Mouse (Mus musculus) frontal cortex, adult 2 months (tissue): ENCODE measurements around the gene Ppm1l. TPM values are rescaled to one million over a fixed set of nuclear protein-coding genes. Genes with fewer than 3 reads are reported as not detected.

Experiments
- DNase-seq, 2 experiments: peaks; one replicate each; pipeline ENCODE4 v3.0.0; 2022; ENCODE audit warnings: low spot score in 1 of 2; ENCODE audit errors: extremely low spot score in 1 of 2
- polyA plus RNA-seq: library from polyadenylated mRNA; depleted of rRNA; stranded (reverse); fragments of >200 nt; gene quantifications from 2 replicates; pipeline ENCODE4 v1.2.3, GENCODE M21; 2012

Gene Ppm1l
- polyA plus RNA-seq, 1 experiment = 32.2 TPM

DNA sequence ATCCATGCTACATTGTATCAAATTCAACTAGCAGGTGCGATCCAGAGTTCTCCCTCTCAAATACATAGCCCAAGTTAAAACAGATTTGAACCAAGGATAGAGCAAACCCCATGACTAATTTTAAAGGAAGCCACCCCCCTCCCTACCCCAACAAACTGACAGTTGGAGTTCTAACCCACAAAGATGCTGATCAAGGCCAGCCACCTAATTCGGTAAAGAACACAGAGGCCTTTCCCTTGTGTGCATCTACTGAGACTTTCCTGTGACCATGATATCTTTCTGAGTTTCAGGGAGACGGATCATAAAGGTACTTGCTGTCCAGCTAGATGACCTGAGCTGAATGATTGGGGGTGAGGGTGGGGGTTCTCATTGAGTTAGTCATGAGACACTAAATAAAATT lies 168.7 kb downstream of the Ppm1l start:
- DNase-seq = no peak

DNA sequence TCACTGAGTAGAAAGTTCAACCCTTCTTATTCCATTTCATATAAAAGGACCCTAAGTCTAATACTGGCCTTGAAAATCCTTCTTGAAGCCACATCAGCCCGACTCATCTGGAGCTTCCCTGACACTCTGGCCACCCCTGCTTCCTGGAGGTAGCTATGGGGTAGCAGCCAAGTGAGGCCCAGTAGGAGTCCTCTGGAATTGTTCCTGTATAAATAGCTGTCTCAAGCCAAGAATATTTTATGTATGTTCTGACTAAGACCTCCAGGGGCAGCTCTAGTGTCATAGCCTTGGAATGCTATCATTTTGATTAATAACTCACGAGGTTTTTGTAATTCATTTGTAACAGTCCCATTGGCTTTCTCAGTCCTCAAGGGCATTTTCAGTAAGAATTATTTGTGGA lies 169.1 kb downstream of the Ppm1l start:
- DNase-seq = no peak

DNA sequence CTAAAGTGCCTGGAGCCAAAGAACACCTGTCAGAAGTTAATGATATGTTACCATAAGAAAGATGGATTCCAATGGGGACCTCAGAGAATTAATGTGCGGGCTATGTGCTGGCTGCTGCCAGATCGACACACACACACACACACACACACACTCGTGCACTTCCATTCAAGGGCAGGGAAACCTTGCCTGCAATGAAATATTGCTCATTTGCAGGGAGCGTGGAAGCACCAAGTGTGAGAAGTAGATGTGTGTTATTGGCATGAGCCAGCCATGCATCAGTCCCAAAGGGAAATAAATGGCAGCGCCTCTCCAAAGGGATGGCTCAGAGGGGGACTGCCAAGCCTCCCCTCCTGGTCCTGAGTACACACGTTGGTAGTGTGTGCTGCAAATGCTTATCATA lies 170.8 kb downstream of the Ppm1l start:
- no peak for DNase-seq

DNA sequence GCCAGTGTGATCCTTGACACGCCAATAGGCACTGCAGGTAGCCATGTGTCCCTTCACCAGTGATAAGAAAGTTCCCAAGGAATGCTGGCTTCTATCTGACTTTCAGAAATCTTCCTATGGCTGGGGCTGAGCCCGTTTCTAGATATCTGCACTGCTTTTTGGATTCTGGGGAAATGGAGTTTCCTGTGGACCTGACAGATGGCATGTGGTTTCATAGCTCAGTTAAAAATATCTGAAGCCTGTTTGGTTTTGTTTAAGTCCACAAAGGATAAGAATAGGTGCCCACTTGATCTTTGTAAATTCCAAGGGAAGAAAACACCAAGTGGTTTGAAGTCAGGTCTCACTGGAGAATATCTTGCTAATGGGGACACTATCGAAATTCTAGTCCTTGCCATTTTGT lies 173.0 kb downstream of the Ppm1l start:
- no peak for DNase-seq

DNA sequence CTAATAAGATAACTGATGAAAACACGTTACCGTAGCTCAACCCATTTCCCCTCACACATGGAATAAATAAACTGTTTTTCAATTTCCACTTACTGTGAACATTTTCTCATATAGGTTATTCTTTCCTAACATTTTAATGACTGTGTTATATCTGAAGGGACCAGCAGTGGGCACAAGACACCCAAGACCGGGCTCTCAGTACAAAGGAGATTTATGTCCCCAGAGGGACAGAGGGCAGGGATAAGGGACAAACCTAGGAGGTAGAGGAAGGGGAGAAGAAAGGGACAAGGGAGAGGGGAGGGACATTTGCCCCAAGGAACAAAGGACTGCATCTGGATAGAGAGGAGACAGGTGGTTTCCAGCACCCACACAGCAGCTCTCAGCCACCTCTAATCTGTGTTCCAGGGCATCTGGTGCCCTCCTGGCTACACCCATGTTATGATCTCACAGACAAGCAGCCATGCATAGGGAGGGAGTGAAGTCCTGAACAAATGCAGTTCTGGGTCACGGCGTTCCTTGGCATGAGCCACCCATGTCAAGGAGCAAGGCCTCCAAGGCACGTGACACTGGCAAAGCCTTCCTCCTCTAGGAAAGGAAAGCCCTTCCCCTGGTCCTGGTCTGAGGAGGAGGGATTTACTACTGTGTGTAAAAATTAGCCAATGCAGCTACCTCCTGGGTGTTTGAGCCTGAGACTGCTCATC lies 174.5 kb downstream of the Ppm1l start:
- DNase-seq = no peak

DNA sequence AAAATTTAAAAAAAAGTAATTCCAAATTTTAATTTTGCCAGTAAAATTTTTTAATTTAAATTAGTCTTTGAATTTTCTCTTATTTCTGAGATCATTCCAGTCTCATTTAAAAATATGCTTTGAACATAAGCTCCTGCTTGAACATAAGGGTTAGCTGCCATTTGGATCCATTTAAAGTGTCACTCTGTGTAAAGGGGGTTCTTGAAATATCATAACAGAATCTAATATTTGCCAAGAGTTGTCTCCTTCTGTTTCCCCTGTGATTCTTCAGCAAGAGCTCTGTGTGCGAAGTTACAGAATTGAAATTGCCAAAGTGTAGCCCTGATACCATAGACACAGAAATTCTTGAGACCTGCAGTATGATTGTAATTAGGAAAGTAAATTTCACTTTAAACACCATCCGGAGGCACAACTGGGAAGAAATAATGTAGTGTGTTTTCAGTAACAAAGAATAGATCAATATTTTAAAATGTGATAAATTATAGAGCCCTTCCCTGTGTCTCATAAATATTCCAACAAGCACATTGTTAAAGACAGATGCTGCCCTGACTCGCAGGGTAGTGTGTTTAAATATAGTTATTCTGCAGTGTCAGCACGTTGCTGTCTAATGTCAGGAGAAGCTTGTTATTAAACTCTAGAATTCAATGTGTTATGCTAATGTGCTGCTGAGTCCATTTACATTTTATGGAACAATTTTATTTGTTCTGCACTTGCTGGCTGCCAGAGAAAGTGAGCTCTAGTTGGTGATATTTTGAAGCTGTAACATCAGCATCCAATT lies 177.8 kb downstream of the Ppm1l start:
- DNase-seq = no peak

DNA sequence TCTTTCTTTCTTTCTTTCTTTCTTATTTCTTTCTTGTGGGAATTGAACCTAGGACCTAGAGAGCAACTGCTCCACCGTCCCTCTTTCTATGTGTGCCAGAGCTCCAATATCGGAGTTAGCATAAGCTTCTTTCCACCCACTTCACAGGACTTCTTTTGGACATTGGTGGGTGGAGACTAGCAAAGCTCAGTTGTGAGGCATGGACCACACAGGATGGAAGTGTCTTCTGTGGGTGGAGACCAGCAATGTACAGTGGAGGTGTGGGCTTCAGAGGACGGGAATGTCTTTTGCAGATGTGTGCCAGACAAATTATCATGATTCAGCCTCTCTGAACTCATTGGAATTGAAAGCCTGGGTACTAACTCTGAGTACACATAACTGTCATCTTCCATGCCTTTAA lies 180.5 kb downstream of the Ppm1l start:
- peak; percentile 44 to 58 for DNase-seq

DNA sequence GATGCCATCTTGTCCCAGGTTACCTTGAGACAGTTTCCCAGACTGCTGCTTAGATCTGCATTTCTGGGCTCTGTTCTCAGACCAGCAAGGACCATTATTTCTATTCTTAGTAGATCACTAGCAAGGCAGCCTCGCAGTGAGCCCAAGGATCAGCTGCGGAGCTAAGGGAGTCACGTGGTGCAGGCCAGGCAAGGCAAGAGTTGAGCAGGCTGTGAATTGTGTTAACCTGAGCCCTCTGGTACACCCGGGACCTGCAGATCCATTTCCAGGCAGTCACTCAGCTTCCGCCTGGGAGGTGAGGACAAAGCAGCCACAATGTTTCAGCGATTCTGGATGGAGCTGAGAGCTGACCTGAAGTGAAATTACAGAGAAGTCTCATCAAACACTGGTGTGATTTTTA lies 185.3 kb downstream of the Ppm1l start:
- DNase-seq = no peak

DNA sequence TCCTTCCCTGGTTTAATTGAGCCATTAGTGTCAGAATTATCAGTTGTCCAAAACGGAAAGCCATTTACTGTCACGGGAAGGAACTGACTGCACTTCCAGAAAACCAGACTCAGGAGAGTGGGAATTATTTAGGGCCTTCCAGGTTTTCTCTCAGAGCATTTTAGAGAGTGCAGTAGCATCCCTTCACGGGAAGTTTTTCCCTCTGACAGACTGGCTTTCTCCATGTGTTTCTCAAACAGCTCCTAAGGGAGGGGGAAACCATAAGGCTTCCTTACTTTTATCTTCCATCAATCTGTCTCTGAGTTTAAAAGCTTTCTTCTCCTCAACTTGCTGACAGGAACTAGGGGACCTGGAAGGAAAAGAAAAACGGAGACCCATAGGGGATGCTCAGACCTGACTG lies 185.9 kb downstream of the Ppm1l start:
- no peak for DNase-seq

DNA sequence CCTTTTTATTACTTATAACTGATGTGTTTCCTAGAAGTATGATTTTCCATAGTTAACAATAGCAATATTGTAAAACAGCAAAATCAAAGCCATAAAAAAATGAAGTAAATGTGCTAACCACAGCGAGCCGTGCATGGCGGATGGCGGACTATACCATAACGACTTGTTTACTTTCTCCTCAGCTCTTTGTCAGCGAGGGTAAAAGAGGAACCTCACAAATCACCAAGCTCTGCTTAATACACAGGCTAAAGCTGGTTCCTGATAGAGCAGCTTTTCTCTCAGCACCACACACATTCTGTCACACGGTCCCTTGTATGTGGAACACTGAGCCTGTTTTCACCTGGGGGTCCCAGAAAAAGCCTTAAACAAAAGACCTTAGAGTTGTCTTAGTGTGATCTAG lies 188.4 kb downstream of the Ppm1l start:
- no peak for DNase-seq

DNA sequence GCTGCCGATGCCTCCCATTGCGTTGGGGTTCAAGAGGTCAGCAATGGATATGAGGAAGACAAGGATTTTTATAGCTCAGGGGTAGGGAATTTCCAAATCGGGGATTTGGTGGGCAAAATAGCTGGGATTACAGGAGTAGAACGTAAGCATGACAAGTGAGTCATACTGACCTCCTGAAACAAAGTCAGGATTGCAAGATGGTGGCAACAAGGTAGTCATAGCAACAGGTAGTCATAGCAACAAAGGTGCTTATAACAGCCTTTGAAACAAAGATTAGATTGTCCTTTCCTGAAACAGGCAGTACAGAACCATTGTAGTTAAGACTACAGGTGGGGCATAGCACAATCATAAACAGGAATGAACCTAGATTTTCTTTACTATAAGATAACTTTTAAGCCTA lies 189.7 kb downstream of the Ppm1l start:
- no peak for DNase-seq

DNA sequence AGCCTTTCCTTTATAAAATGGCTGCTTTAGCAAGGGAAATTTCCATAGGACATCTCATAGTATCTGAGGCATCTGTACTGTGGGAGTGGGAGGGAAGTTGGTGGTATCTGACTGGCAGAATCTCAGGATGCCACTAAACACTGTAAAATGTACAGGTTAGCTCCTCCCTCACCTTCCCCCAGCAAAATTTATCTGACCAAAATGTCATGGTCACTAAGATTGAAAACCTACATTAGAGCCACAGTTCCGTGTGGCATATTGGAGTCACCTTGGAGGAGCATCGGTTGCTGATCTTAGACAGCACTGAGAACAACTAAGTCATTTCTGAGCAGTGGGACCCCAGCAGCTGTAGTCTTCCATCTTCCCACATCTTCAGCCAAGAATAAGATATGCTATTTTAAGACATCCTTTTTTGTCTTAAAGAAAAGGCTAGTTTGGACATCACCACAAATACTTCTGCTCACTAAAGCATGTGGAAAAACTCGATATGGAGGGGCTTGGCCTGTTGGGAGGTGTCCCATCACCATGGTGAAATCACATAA lies 192.8 kb downstream of the Ppm1l start:
- DNase-seq = no peak

DNA sequence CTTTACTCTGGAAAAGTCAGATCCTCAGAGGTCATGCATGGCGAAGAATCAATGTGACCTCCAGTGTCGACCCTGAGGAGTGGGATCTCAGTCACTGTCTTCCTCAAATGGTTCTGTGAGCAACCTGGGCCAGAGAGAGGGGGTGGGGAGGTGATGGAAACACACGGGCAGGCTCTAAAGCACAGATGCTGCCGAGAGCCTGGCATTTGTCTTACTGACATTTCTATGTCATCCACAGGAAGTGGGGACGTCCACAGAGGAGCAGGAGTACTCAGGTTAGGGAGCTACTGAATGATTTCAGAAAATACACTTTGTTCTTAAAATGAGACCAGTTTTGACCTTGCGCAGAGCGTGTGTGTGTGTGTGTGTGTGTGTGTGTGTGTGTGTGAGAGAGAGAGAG lies 195.2 kb downstream of the Ppm1l start:
- no peak for DNase-seq

DNA sequence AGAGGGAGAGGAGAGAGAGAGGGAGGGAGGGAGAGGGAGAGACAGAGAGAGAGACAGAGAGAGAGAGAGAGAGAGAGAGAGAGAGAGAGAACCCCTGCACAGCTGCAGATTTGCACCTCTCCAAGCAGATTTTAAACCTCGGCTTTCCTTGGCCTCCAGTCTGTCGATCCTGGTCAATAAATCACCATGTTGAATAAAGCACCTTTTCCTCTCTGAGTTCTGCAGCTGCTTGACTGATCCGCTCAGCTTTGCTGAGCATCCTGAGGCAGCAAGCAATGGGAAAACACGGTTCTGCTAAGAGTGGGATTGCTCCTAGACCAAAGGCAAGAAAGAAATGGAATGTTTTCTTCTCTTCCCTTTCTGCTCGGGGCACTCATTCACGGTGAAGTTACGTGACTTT lies 195.7 kb downstream of the Ppm1l start:
- DNase-seq = no peak

DNA sequence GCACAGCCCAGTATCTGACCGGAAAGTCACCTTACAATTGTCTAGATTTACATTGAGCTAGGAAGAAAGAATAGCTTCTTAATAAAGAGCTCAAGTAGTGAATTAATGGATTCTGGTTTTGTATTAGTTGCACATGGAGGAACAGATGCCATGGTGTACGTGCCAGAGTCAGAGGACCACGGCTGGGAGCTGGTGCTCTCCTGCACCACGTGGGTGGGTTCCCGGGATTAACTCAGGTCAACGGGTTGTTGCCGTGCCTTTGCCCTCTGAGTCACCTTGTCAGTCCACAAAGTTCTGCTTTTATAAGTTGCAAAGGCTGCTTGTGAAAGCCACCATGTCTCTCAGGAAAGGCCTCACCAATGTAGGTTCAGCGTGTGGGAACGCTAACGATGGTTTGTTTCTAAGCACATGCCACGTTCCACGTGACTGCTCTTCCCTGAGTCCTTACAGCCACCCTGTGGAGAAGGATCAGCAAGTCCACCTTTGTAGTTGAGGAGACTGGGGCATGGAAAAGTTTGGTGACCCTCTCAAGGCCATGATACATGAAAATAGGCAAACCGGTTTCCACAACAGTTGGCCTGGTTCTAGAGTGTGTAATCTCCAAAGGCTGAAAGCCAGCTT lies 199.2 kb downstream of the Ppm1l start:
- DNase-seq = no peak

DNA sequence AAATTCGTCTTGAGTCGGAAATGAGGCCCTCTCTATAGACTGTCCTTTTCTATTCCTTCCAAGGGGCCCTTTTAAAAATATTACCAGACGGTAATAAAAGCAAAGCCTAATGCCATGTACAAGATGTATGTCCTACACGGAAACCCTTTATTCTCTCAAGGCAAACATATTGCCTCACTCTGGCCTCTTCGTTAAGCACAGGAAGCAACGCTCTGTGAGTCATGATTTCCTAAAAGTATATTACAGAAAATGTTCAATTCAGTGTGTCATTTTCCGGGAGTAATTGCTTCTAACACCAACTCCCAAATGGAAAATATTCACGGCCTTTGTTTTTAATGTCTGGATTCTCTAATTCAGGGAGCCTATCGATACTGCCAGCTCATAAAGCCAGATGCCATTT lies 202.5 kb downstream of the Ppm1l start:
- no peak for DNase-seq

DNA sequence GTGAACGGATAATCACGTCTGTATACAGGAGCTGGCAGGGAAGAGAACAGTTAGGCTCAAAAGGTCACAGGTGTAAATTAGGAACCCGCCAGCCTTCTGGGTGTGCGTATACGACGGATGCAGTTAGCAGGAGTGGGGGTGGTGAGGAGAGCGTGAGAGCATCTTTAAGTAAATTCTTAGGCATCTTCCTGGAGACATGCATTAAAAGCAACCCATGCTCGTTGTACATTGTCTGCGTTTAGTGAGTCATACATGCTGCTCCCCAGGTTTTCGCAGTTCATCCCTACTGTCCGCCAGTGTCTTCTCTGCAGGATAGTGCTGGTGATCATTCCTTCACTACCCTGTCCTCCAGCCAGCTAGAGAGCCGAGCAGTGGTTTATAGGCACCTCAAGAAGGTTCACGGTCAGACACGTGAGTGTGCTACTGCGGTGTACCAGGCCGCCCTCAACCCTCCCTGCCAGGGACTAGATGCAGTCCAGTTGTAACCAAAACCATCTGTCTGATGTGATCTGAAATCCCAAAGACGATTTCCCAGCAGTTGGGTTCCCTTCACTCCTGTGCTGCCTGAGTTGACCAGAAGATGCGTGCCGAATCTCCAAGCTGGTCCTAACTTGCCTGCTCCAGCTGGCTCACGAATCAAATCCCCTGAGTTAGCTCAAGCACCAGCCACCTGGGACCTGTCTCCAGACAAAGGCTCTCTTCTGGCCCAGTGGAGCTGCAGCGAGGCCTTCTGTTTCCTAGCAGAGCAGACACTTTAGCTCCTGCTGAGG lies 203.3 kb downstream of the Ppm1l start:
- no peak for DNase-seq

DNA sequence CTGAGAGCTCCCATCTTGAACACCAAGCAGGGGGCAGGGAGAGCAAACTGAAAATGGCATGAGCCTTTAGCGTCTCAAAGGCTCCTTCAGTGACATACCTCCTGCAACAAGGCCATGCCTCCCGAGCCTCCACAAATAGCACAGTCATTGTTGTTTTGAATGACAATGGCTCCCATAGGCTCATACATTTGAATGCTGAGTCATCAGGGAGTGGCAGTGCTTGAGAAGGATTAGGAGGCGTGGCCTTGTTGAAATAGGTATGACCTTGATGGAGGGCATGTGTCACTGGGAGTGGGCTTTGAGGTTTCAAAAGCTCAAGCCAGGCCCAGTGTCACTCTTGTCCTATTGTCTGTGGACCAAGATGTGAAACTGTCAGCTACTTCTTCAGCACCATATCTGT lies 205.6 kb downstream of the Ppm1l start:
- DNase-seq = no peak

DNA sequence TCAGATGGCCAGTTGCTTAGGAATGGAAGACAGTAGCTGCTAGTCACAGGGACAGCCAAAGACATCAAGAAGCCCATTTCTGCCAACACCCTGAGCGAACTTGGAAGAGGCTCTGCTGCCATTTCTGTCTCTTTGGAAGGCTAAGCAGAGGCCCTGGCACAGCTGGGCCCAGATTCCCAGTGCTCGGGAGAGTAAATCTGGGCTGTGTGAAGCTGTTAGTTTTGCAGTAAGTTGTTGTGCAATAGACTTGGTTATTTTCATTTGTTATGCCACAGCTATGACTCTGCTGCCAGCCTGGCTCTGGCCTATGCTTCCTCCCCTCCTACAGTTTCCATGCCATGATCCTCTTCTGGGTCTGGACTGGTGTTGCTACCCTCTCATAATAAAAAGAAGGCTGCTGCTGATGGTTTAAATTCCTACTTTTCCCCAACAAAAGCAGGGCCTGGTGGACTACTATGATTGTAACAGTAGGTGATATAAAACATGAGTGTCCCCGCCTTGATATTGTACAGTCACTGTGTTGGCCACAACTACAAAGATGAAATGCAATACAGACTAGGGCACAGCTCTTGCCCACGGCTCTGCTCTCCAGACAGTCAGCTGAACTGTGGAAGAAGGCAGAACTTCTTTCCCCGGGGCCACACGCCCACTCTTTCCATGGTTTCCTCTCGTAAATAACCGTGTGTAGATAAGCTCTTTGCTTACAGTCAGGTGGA lies 207.9 kb downstream of the Ppm1l start:
- DNase-seq = no peak

DNA sequence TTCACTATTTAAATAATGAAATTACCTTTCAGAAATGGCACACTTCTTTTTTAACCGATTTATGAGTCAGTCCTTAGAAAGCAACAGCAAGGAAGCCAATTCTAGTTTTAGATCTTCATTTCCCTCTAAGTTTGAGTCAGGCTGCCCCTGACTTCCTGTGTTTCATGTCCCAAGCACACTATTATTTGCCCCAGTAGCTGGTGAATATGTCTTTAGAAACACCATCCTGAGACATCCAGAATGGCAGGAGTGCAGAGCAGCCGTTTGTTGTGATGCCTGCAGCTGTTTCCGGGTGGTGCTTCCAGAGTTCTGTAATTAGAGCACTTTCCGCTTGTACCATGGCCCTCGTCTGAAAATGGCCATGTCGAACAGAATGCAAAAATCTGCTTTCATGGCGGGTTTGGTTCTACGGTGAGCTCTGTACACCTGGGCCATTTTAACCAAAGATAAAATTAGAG lies 208.4 kb downstream of the Ppm1l start:
- DNase-seq = no peak
